Mouse (Mus musculus) liver, embryonic 15.5 days (tissue): ENCODE measurements around the gene Hist1h2bq. TPM values are rescaled to one million over a fixed set of nuclear protein-coding genes. Genes with fewer than 3 reads are reported as not detected.
A peak's percentile ranks its signal among the peaks of the same experiment; 100 is the strongest.
"Not testable (repeated sequence)": the region's sequence is repeated elsewhere in the genome, so short reads cannot be mapped to it uniquely, and the experiment has no call there.

Source experiments
- ATAC-seq: fragments of 200-750 bp; cut with Nextera tagmentation; 2 replicates; pipeline ENCODE4 v1.8.0; 2017; ENCODE audit warnings: moderate number of reproducible peaks, mild to moderate bottlenecking, moderate library complexity; ENCODE audit not compliant: insufficient read depth
- H3K27ac ChIP-seq: fragments of 300-500 bp; sonication (generic); replicated peaks from 2 replicates; pipeline ENCODE4 v1.5.1; 2015; ENCODE audit warnings: mild to moderate bottlenecking, inconsistent platforms
- H3K27me3 ChIP-seq: fragments of 300-500 bp; sonication (generic); 2 replicates; pipeline ENCODE4 v1.6.1; 2015; ENCODE audit warnings: mild to moderate bottlenecking, inconsistent platforms
- H3K36me3 ChIP-seq: fragments of 300-500 bp; sonication (generic); replicated peaks from 2 replicates; pipeline ENCODE4 v1.6.1; 2015; ENCODE audit warnings: moderate library complexity, mild to moderate bottlenecking, inconsistent platforms
- H3K4me1 ChIP-seq: fragments of 300-500 bp; sonication (generic); replicated peaks from 2 replicates; pipeline ENCODE4 v1.6.1; 2015; ENCODE audit warnings: inconsistent platforms
- H3K4me2 ChIP-seq: fragments of 300-500 bp; sonication (generic); 2 replicates; pipeline ENCODE4 v1.6.1; 2015; ENCODE audit warnings: moderate library complexity, mild to moderate bottlenecking, inconsistent platforms
- H3K4me3 ChIP-seq: fragments of 300-500 bp; sonication (generic); replicated peaks from 2 replicates; pipeline ENCODE4 v1.5.1; 2015; ENCODE audit warnings: mild to moderate bottlenecking, inconsistent platforms
- H3K9ac ChIP-seq: fragments of 300-500 bp; sonication (generic); 2 replicates; pipeline ENCODE4 v1.6.1; 2015; ENCODE audit warnings: moderate library complexity, mild to moderate bottlenecking, inconsistent platforms
- H3K9me3 ChIP-seq: fragments of 300-500 bp; sonication (generic); replicated peaks from 2 replicates; pipeline ENCODE4 v1.6.1; 2016; ENCODE audit warnings: inconsistent platforms
- WGBS: fragments of 180-500 bp; shearing (Covaris S2); methylation state at CpG from one replicate; pipeline ENCODE4 v1.1.7; 2015; ENCODE audit warnings: mixed read lengths; ENCODE audit not compliant: insufficient replicate concordance; 5-methylcytosine and 5-hydroxymethylcytosine counted together
- polyA plus RNA-seq: library from polyadenylated mRNA; unstranded; fragments of >200 nt; fragmentation: Nextera tagmentation; extraction: Ambion mirVana; gene quantifications from 2 replicates; pipeline ENCODE4 v1.2.1, GENCODE M21; 2015

Hist1h2bq gene
- polyA plus RNA-seq, result 25.1 and 27.6 TPM in 2 replicates

DNA sequence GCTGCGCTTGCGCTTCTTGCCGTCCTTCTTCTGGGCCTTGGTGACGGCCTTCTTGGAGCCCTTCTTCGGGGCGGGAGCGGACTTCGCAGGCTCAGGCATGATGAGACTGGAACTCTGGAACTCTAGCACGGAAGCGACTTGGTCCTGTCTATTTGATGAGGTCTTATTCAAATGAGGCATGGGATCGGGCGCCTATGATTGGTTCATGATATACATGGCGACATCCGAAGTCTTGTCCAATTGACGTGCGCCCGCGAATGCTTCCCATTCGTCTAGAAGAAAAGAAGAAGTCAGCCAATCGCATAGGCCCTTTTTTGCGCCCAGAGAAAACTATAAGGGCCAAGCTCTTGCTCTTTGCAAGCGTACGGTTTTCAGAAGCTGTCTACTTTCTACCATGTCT is at the start of gene Hist1h2bq, which contains the start of gene Hist1h2ao:
Hist1h2bq (minus strand) TSS at position 125 of the 400 bp plus-strand sequence.
Hist1h2ao (plus strand) TSS at position 393 of the 400 bp plus-strand sequence.
- H3K4me2 ChIP-seq, H3K36me3 ChIP-seq, H3K9me3 ChIP-seq, H3K27me3 ChIP-seq, H3K9ac ChIP-seq, H3K27ac ChIP-seq, H3K4me1 ChIP-seq, H3K4me3 ChIP-seq: not testable (repeated sequence)
- no CpG with 5 or more reads among the region's 23 CpGs for WGBS
- ATAC-seq, result peak; percentile 87

DNA sequence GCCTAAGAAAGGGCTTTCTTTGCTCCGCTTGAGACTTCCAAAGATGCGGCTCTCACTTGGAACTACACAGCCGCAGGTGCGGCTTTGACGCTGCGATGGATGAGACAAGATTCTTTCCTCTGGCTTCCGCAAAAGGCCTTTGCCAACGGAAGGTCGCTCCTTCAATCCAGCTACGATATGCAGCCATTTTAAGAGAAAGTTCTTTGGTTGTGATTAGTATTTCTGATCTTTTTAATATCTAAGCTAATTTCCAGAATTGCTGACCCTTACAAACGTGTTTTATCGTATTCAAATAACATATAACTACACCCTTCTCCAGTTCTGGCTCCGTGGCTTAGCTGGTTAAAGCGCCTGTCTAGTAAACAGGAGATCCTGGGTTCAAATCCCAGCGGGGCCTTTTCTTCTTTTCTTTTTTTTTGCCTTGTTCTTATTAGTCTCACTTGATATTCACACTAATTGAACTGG is 45.7 kb upstream of the Hist1h2bq start:
- peaks cover 12% of the 10 kb centered on the region; the same call in 1 of the 2 replicates for H3K4me1 ChIP-seq
- H3K4me3 ChIP-seq, result peak overlapping the region; percentile 62
- H3K27ac ChIP-seq, result no peak overlapping the region; the same call in 1 of the 2 replicates
- no peaks in the 10 kb centered on the region for H3K36me3 ChIP-seq
- under 1% methylated on average over 15 of the region's 15 CpGs for WGBS
- H3K4me2 ChIP-seq, result peak overlapping the region; percentile 74
- no peaks in the 10 kb centered on the region for H3K9me3 ChIP-seq
- 0 out of 2 replicates have a peak, but pooled peaks have one; percentile 48 for ATAC-seq
- peak overlapping the region; percentile 44; the same call in 1 of the 2 replicates for H3K9ac ChIP-seq
- no peaks in the 10 kb centered on the region; the same call in 1 of the 2 replicates for H3K27me3 ChIP-seq

DNA sequence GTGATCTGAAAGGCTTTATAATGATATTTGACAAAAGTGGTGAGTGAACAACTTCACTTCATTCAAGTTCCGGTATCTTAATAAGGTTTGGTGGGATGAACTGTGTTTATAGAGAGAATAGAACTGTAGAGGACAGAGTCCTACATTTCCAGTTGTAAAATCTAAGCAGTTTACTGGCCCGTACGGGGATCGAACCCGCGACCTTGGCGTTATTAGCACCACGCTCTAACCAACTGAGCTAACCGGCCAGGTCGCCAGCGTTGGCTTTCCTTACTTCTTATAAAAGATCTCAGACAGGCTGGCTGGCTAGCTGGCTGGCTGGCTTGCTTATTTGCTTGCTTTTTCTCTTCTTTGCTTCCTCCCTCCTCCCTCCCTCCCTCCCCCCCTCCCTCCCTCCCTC is 45.1 kb upstream of the Hist1h2bq start:
- Histone ChIP-seq H3K4me2 (peak overlapping the region; percentile 74), H3K27me3 (no peaks in the 10 kb centered on the region; the same call in 1 of the 2 replicates), H3K4me1 (peaks cover 15% of the 10 kb centered on the region; the same call in 1 of the 2 replicates), H3K27ac (no peak overlapping the region), H3K4me3 (peak overlapping the region; percentile 62), H3K9me3 (no peaks in the 10 kb centered on the region), H3K36me3 (no peaks in the 10 kb centered on the region), H3K9ac (peak overlapping the region; percentile 44; the same call in 1 of the 2 replicates)
- WGBS, result 0% methylated on average over 11 of the region's 11 CpGs
- peak; percentile 85 for ATAC-seq

DNA sequence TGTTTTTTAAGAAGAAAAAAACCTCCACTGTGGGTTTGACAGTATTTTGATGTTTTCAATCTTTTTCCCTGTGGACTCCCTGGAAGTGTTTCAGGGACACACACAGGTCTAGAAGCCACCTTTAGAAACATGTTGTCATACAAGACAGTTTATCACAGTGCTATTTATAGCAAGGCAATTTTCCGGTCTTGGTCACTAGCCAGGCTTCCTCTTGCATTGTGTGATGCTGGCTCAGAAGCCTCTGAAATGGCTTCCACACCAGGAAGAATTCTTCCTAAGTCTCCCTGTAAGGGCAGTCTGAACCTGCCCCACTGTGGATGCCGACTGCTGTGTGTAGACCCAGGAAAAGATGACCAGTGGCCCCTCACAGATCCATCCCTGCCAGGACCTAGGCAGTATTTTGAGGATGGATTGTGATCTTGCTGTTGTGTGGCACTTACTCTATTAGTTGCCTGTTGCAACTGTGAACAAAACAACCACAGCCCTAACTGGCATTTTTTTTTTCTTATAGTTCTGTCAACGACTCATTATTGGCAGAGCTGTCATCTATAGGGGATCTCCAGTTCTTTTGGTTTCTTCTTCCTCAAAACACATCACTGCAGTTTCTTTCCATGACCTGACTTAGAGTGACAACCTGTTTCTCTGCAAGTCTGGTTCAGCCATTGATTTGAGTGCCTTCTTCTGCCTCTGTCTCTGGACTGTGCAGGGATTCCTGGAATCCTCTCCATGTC is 42.4 kb upstream of the Hist1h2bq start:
- Histone ChIP-seq H3K4me1 (peaks cover 15% of the 10 kb centered on the region; the same call in 1 of the 2 replicates), H3K27ac (no peak overlapping the region), H3K9me3 (no peaks in the 10 kb centered on the region), H3K36me3 (no peaks in the 10 kb centered on the region), H3K9ac (no peak overlapping the region), H3K4me3 (no peak overlapping the region), H3K27me3 (no peaks in the 10 kb centered on the region), H3K4me2 (no peak overlapping the region)
- no peak for ATAC-seq
- 23% methylated on average over 3 of the region's 3 CpGs for WGBS

DNA sequence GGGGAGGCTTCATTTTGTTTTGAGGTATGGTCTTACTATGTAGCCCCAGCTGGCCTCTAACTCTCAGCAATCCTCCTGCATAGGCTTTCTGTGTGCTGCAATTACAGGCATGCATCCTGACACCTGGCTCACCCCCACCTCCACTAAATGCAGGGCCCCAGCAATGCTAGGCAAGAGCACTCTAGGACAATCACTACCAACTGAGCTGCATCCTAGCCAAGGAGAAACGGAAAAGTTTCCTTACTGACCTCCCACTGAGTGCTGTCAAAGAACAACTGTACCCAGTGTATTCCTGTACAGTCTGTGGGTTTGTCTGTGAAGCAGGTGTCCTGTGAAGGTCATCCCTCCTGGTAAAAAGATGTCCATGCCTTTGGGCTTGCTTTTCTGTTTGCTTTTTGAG is 40.7 kb upstream of the Hist1h2bq start:
- not testable (repeated sequence) for H3K4me2 ChIP-seq, H3K4me3 ChIP-seq, H3K9ac ChIP-seq, ATAC-seq, H3K9me3 ChIP-seq, H3K27ac ChIP-seq, H3K27me3 ChIP-seq, H3K36me3 ChIP-seq
- 57% methylated on average over 1 of the region's 1 CpGs for WGBS
- H3K4me1 ChIP-seq, result peaks cover 11% of the 10 kb centered on the region; the same call in 1 of the 2 replicates

DNA sequence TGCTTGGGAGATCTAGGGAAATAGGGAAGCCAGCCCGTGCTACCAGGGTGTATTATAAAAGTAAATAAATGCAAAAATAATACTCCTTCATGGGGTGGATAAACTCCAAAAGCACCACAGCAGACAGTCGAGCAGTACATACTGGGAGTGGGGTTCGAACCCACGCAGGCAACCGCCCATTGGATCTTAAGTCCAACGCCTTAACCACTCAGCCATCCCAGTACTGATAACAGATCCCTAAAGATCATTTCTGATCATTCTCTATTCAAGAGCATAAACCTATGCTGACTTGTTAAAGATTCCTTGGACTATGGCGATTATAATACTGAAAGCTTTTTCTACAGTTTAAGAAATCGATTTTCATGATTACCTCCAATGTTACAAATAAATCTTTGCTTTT is 37.9 kb upstream of the Hist1h2bq start:
- Histone ChIP-seq H3K36me3 (no peaks in the 10 kb centered on the region), H3K27ac (no peak overlapping the region), H3K27me3 (no peaks in the 10 kb centered on the region), H3K9ac (no peak overlapping the region), H3K4me3 (no peak overlapping the region), H3K9me3 (no peaks in the 10 kb centered on the region), H3K4me1 (peaks cover 2% of the 10 kb centered on the region; the same call in 1 of the 2 replicates), H3K4me2 (no peak overlapping the region; the same call in 1 of the 2 replicates)
- WGBS, result 31% methylated on average over 8 of the region's 8 CpGs
- ATAC-seq, result no peak

DNA sequence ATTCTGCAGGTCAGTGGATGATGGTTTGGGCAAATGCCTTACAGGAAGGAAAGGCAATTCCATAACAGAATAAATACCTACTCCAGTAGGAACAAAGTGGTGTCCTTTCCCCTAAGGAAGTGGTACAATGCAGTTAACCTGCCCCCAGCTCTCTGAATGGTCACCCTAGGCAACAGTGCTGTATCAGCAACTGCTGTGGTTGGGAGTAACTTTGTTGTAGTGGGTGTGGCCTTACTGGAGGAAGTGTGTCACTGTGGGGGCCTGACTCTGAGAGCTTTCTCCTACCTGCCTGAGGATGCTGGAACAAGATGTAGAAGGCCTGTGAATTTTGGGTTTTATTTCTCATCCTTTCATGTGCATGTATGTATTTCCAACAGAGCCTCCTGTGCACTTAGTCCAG is 36.4 kb upstream of the Hist1h2bq start:
- not testable (repeated sequence) for H3K9me3 ChIP-seq, H3K4me3 ChIP-seq, H3K9ac ChIP-seq, H3K27me3 ChIP-seq, H3K4me1 ChIP-seq, H3K27ac ChIP-seq, H3K4me2 ChIP-seq, H3K36me3 ChIP-seq, ATAC-seq

DNA sequence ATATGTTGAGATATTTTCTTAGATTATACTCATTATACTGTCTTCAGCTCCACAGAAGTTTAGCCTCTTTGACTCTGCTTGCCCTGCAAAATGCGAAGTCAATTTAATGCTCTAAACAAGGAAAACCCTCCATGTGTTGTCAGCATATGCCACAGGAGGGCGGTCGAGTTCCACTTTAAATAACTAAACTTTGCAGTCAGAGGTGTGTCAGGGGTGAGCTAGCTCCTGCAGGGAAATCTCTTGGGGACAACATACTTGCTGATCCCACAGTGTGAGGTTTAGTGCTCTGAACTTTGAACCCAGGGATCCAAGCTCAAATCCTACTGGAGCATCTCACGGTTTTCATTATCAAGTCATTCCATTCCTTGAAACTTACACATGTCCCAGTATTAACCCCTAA is 30.5 kb upstream of the Hist1h2bq start:
- H3K27me3 ChIP-seq, H3K9ac ChIP-seq: not testable (repeated sequence)
- no CpG with 5 or more reads among the region's 4 CpGs for WGBS

DNA sequence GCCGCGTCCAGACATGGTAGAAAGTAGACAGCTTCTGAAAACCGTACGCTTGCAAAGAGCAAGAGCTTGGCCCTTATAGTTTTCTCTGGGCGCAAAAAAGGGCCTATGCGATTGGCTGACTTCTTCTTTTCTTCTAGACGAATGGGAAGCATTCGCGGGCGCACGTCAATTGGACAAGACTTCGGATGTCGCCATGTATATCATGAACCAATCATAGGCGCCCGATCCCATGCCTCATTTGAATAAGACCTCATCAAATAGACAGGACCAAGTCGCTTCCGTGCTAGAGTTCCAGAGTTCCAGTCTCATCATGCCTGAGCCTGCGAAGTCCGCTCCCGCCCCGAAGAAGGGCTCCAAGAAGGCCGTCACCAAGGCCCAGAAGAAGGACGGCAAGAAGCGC is 23.5 kb upstream of the Hist1h2bq start, which contains the start of the genes Hist1h2ap and Hist1h2br:
Hist1h2ap (minus strand) TSS at position 47 of the 400 bp plus-strand sequence.
Hist1h2br (plus strand) TSS at position 283 of the 400 bp plus-strand sequence.
- H3K27me3 ChIP-seq, result not testable (repeated sequence)

More for the DNA sequence above, 30.5 kb upstream of the Hist1h2bq start:
- ATAC-seq, result peak; percentile 45; the same call in 1 of the 2 replicates
- not testable (repeated sequence) for H3K36me3 ChIP-seq, H3K4me1 ChIP-seq, H3K4me2 ChIP-seq, H3K9me3 ChIP-seq, H3K4me3 ChIP-seq, H3K27ac ChIP-seq

DNA sequence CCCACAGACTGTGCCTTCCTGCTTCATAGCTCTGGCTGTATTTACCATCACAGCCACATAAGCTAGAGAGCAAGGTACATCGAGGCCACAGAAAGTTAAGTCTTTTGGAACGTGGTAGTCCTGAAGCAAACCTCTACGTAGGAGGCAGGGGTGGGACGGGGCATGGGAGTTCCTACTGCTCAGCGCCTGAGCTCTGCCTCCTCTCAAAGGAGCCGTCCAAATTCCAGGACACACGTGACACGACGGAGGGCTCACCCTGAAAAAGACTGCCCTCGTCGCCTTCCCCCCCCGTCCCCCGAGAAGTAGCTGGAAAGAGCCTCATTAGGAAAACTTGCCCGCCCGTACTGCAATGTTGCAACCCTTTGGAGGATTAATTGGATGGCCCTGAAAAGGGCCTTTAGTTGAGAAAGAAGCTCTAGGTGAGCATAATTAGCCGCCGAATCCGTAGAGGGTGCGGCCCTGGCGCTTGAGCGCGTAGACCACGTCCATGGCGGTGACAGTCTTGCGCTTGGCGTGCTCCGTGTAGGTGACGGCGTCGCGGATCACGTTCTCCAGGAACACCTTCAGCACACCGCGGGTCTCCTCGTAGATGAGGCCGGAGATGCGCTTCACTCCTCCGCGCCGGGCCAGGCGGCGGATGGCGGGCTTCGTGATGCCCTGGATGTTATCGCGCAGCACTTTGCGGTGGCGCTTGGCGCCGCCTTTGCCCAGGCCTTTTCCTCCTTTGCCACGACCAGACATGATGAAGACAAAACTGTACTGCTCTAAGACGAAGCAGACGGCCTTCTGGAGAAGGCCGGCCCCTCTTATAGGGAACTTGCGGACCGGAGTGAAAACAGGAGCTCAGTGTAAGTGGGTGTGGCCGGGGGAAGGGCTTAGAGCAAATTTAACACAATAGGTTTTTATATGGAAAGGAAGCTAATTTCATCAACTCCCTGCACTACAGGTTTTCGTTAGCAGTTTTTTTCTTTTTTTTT is 21.7 kb upstream of the Hist1h2bq start, which contains the start of gene Hist1h4n:
Hist1h4n (minus strand) TSS at position 779 of the 977 bp plus-strand sequence.
- 0% methylated on average over 24 of the region's 58 CpGs for WGBS
- peak; percentile 63 for ATAC-seq
- Histone ChIP-seq H3K4me1 (peaks cover 15% of the 10 kb centered on the region), H3K4me2 (peak within 1 kb of the TSS; percentile 50), H3K4me3 (peak within 1 kb of the TSS; percentile 37), H3K27ac (peak within 1 kb of the TSS; percentile 81)
- not testable (repeated sequence) for H3K9ac ChIP-seq, H3K9me3 ChIP-seq, H3K36me3 ChIP-seq, H3K27me3 ChIP-seq

More for the DNA sequence above, 23.5 kb upstream of the Hist1h2bq start, which contains the start of the genes Hist1h2ap and Hist1h2br:
- H3K9me3 ChIP-seq, H3K9ac ChIP-seq, H3K4me2 ChIP-seq, H3K4me3 ChIP-seq, H3K27ac ChIP-seq, H3K36me3 ChIP-seq: not testable (repeated sequence)
- peak; percentile 84 for ATAC-seq
- peaks cover 15% of the 10 kb centered on the region for H3K4me1 ChIP-seq
- WGBS, result no CpG with 5 or more reads among the region's 24 CpGs
